Mouse (Mus musculus): ENCODE data around the gene Fbxl20.

- no peak for TF ChIP-seq CTCF (conservative IDR thresholded peaks at IDR 0.05; ENCODE audit: low read length)
- no peak for TF ChIP-seq NANOG (IDR thresholded peaks at IDR 0.05; ENCODE audit: borderline replicate concordance, low read length)
- no peak for TF ChIP-seq POU5F1 (IDR thresholded peaks at IDR 0.05; ENCODE audit: borderline replicate concordance, low read length)
Measured at GRCm38 (mm10) chr11:98044074-98044473, 106.1 kb downstream of the Fbxl20 start.
